Mouse (Mus musculus): ENCODE data around the gene Sprr2i.

Sprr2i gene

DNA sequence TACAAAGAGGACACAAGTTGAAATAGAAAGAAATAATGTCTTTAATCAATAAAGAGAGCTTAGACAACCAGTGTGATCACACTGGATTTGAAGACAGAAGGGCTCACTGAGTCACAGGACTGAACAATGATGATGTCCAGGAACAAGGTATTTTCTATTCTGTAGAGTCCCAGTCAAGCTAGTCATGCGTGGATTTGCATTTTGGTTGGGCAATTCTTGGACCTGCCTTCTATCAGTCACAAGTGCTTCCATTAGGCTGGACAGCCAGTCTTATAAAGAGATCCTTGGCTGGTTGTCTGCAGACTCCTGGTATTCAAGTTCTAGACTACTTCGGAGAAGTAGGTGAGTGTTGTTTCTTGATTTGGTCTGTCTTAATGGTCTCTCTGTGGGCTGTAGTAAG, at the start of gene Sprr2i:
Sprr2i (plus strand) TSS at position 301 of the 400 bp plus-strand sequence.
- DNase-seq = no peak

DNA sequence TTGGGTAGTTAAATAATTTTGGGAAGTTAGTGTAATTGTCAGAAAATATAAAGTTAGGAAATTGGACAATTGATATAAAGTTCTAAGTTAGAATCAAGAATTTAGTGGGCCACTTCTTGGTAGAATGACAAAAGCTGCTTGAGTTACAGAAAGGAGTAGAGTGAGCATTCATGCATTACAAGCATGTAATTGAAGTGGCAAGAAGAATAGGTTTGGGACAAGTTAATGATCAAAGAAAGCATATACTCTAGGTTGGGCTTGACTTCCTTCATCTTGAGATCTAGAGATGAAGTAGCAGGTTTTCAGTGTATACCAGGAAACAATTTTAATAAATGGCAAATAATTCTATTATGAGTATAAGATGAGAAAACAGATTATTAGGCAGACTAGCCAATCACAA, 46.2 kb upstream of the Sprr2i start:
- DNase-seq = no peak

DNA sequence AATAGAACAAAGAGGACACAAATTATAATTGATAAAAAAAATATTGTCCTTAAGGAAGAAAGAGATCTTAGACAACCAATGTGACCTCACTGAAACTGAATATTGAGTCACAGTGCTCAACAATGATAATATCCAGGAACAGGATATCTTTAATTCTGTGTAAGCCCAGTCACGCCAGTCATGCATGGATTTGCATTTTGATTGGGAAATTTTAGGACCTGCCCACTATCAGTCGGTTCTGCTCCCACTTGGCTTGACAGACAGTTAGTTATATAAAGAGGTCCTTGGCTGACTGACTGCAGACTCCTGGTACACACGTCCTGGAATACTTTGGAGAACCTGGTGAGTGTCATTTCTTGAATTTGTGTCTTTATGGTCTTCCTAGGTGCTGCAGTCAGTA, 42.9 kb upstream of the Sprr2i start, which contains the start of gene Sprr2f:
Sprr2f (plus strand) TSS at position 301 of the 400 bp plus-strand sequence.
- DNase-seq = no peak

DNA sequence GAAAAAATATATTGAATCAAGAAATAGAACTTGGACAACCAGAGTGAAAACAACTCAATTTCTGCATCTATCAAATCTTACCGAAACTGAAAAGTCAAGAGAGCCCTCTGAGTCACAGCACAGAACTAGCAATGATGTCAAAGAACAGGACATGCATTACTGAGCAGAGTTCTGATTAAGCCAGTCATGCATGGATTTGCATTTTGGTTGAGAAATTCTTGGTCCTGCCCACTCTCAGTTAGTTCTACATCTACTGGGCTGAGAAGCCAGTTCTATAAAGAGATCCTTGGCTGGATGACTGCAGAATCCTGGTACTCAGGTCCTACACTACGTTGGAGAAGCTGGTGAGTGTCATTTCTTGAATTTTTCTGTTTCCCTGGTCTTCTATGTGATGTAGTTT, 34.2 kb upstream of the Sprr2i start:
- no peak for DNase-seq

DNA sequence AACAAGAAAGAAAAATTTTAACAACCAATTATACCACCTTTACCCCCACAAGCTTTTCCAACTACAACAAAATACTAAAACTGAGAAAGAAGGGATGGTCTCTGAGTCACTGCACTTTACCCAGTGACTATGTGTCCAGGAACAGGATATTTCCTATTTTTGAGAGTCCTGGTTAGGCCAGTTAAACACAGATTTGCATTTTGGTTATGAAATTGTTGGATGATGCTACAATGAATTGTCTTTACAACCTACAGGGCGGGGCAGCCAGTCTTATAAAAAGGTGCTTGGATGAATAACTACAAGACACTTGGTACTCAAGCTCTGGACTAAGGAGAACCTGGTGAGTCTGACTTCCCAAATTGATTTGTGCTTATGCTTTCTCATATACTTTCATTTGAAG, 22.4 kb upstream of the Sprr2i start, which contains the start of gene Sprr2h:
Sprr2h (plus strand) TSS at position 301 of the 400 bp plus-strand sequence.
- no peak for DNase-seq

DNA sequence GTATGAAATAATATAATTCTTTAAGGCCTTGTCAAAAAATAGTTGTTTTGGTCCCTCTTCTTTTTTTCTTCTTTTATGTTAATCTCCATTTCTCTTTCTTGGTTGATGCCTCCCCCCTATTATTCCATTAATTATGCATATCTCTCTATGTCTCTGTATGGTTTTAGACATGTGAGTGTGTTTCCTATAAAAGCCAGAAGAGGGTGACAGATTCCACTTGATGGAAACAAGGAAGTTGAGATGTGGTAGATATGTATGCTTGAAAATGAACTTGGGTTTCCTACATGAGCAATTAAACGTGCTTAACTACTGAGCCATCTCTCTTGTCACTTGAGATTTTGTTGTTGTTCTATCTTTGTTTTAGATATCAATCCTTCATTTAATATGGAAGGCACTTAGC, 13.5 kb upstream of the Sprr2i start:
- DNase-seq = no peak

DNA sequence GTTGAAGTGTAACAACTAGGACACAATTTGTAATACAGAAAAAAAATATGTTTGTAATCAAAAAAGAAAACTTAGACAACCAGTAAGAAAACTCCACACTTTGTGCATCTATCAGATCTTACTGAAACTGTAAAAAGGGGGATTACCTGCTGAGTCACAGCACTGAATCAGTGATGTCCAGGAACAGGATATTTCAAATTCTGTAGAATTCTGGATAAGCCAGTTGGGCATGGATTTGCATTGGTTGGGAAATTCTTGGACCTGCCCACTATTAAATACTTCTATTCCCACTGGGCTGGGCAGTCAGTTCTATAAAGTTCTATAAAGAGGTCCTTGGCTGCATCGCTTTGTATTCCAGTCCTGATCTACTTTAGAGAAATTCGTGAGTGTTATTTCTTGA, 10.0 kb downstream of the Sprr2i start, which contains the start of gene Sprr2j-ps:
Sprr2j-ps (plus strand) TSS at position 301 of the 400 bp plus-strand sequence.
- DNase-seq = no peak

DNA sequence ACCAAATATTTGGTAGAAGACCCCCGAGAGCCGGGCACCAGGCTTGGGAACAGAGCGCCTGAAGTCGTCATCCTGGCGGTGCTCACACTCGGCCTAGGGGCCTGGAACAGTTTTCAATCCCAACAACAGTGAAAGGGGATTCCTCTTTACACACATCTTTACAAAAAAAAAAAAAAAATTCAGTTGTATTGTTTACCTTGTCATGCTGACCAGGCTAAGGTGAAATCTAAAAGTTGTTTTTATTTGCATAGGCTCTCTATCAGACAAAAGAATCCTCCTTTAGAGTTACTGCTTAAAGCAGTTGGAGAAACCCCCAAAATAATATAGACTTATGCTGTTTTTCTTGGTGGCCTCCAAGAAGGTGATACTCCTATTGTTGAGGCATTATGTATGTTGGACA, 21.5 kb downstream of the Sprr2i start, which contains the start of gene Gm9774:
Gm9774 (minus strand) TSS at position 101 of the 400 bp plus-strand sequence.
- no peak for DNase-seq

DNA sequence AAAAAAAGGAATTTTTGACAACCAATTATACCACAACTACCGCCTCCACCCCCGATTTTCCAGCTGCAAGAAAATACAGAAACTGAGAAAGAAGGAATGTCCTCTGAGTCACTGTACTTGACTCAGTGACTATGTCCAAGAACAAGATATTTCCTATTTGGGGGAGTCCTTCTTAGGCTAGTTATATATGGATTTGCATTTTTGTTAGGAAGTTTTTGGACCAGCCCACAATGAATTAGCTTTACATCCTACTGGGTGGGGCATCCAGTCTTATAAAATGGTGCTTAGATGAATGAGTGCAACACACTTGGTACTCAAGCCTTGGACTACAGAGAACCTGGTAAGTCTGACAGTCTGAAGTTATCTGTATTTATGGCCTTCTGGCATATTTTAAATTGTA, 24.5 kb downstream of the Sprr2i start, which contains the start of gene Sprr2k:
Sprr2k (plus strand) TSS at position 301 of the 400 bp plus-strand sequence.
- no peak for DNase-seq

DNA sequence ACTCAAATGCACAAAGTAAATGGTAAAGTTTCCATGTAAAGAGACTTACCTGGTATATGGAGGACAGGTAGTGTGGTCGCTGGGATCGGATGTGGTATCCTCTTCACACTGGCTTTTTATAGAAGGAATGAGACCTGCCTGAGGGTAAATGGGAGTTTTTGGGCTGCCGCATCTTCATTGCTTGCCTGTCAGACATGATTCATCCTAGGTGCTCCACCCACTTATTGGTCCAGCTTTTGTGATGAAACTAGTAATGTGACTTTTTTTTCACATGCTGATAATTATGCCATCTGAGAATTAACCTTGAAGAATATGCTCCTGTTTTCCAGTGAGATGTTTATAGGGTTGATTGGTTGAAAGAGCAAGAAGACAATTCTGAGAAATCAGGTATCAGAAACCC, 30.9 kb downstream of the Sprr2i start, which contains the start of gene Sprr1b:
Sprr1b (minus strand) TSS at position 101 of the 400 bp plus-strand sequence.
- no peak for DNase-seq

DNA sequence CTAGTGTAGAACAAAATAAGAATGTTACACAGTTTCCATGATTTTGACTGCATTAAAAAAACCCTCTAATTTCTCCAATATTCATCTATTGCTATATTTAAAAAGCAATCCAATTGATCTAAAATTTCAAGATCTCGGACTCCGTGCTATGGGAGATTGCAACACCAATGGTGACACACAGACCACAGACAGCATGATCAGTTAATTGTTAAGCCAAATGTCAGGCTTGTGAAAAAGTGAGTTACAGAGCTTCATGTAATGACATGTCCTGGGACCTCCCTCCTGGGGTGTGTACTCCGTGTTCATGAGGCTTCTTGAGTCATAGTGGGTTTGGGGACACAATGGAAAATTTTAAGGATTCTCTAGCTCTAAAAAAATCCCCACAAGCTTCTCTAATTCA, 32.4 kb downstream of the Sprr2i start:
- no peak for DNase-seq

DNA sequence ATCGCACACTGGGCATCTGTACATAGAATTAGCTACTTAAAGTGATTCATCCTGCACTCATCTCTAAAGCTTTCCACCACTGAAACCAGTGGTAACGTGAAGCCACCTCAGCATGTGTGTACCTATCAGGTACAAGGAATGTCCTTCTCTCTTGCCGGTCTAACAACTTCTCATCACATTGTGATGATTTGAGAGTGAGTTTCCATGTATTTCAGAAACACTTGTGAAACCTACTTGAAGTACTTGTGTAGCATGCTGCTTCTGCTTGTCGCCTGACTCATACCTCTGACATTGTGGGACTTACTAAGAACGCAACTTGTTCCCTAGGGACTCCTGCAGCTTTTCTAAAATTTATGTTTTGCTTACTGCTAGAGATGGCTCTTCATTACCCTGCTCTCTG, 47.4 kb downstream of the Sprr2i start:
- DNase-seq = no peak

DNA sequence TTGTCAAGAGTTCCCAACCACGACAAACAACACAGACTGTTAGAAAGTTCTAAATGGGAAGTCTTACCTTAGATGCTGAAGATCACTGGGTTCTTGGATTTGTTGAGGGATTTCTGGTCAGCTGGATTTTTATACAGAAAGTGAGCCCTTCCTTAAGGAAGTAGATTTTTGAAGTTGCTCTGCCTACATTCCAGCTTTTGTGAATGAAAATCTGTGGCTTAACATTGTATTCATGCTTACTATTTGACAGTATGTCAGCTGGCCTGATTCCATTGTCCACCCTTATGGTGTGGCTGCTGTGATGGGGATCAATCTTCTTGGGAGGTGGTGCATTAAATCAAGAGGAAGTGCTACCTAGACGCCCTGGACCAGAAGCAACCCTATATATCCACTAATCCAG, 50.8 kb downstream of the Sprr2i start, which contains the start of gene Sprr3:
Sprr3 (minus strand) TSS at position 101 of the 400 bp plus-strand sequence.
- no peak for DNase-seq
